Mouse (Mus musculus): ENCODE results near the gene Muc2.

DNA sequence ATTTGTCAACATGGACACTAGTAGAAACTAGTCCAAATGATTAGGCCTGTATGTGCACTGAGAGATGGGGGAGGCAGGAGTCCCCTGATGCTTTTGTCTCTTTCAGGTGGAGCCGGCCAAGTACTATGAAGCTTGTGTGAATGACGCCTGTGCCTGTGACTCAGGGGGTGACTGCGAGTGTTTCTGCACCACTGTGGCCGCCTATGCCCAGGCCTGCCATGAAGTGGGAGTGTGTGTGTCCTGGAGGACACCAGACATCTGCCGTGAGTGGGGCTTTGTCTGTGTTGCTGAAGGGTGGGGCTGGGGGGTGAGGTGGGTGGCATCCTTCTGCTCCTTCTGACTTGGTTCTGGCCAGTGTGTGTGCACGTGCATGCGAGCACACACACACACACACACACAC, 113.1 kb downstream of the Muc2 start:
- TF ChIP-seq POLR2A (IDR thresholded peaks at IDR 0.05; ENCODE audit: insufficient read depth, low read depth, low read length) (no peak), EP300 (IDR thresholded peaks at IDR 0.05; ENCODE audit: insufficient read depth, low read depth, low read length) (no peak), CTCF (IDR thresholded peaks at IDR 0.05) (no peak)
